Mouse (Mus musculus): ENCODE measurements around the gene Clp1. TPM values are rescaled to one million over a fixed set of nuclear protein-coding genes. Genes with fewer than 3 reads are reported as not detected.

Clp1 gene
- polyA plus RNA-seq (2016; fragmentation: Nextera tagmentation; extraction: Ambion mirVana), result 57.2 and 59.8 TPM in 2 replicates

DNA sequence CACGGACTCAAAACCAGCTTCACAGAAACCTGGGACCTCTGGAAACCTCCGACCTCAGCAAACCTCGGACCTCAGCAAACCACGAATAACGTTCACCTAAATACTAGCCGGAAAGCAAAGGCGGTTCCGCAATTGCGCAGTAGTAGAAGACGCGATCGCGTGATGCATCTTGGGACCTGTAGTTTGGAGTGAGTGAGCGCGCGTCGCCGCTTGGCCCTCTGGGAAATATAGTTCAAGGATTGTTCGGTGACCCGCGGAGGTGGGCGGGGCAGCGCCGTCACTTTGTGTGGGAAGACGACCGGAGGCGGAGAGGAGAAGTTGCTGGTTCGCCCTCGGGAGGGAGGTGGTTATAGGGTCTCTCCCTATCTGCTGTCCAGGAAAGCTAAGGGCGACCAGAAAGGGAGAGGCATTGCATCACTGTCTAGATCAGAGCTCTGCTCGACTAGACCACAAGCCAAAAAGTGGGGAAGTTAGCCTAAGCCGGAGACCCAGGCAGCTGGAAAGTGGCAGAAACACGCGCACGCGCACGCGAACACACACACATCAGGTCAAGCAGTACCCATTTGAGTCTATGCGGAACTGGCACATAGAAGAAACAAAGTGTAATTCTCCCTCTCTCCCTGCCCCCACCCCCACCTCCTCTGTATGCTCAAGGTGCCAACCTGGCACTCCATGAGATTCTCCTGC is at the start of gene Clp1:
Gene Clp1, minus strand, starts transcription at position 179 of the 687 bp plus-strand sequence.
- Histone ChIP-seq H3K9ac (peak within 1 kb of the TSS; percentile 85), H3K9me3 (replicated peaks) (no peaks in the 10 kb centered on the region), H3K27me3 (replicated peaks) (no peaks in the 10 kb centered on the region), H3K36me3 (peaks cover 35% of the 10 kb centered on the region), H3K4me2 (peak within 1 kb of the TSS; percentile 85), H3K27ac (peak within 1 kb of the TSS; percentile 94), H3K4me1 (peaks cover 69% of the 10 kb centered on the region), H3K4me3 (peak within 1 kb of the TSS; percentile 75)
- peak; percentile 93 for ATAC-seq
- under 1% methylated on average over 39 of the region's 39 CpGs for WGBS (ENCODE audit: insufficient replicate concordance)

DNA sequence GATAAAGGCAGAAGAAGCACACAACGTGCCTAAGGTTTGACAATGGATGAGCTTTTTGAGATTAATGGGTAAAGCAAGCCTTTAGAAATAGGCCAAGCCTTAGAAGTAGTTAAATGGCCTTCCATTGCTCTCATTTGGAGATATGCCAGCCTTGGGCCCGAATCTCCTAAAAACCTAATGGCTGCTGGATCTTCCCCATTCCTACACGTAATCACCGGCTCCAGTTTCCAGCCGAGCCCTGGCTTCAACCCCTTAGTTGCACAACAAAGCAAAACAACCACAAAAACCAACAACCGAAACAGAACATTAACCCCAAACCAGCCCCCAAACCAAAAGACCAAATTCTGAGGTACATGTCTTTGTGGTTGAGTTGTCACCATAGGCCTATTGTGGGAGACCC is 48.5 kb upstream of the Clp1 start:
- H3K9me3 ChIP-seq (replicated peaks), result no peaks in the 10 kb centered on the region
- no peak for ATAC-seq
- H3K4me2 ChIP-seq, result no peak overlapping the region
- 59% methylated on average over 6 of the region's 6 CpGs for WGBS (ENCODE audit: insufficient replicate concordance)
- H3K36me3 ChIP-seq, result 0 out of 2 replicates have a peak, but pooled peaks cover 3% of the 10 kb centered on the region
- H3K9ac ChIP-seq, result no peak overlapping the region
- H3K27me3 ChIP-seq (replicated peaks), result peaks cover 74% of the 10 kb centered on the region
- peaks cover 10% of the 10 kb centered on the region for H3K4me1 ChIP-seq
- H3K4me3 ChIP-seq, result no peak overlapping the region
- no peak overlapping the region for H3K27ac ChIP-seq

DNA sequence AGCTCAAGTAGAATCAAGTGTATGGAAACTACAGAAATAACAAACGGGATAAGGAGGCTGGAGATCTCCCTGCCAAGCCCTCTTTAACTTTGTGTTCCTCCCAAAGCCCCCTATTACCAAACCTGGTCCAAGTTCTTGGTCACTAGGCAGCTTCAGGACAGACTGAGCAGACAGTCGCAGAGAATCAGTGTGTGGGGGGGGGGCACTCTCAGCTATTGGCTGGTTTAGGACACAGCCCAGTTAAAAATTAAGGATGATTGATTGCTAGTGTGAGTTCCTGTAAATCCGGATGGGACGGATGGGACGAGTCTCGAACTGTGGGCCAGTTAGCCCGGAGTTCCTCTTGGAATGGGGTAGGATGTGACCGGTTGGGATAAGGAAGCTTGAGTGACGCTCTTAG is 48.1 kb upstream of the Clp1 start, which contains the start of gene Serping1:
Gene Serping1, minus strand, starts transcription at position 204 of the 400 bp plus-strand sequence.
- Histone ChIP-seq H3K27me3 (replicated peaks) (peaks cover 78% of the 10 kb centered on the region), H3K4me1 (peaks cover 10% of the 10 kb centered on the region), H3K4me2 (peak within 1 kb of the TSS; percentile 48), H3K36me3 (0 out of 2 replicates have a peak, but pooled peaks cover 3% of the 10 kb centered on the region), H3K9me3 (replicated peaks) (no peaks in the 10 kb centered on the region), H3K4me3 (peak within 1 kb of the TSS; percentile 38), H3K27ac (peak within 1 kb of the TSS; percentile 37; the same call in 1 of the 2 replicates), H3K9ac (peak within 1 kb of the TSS; percentile 47)
- ATAC-seq, result peak; percentile 56
- WGBS (ENCODE audit: insufficient replicate concordance), result 68% methylated on average over 9 of the region's 9 CpGs

DNA sequence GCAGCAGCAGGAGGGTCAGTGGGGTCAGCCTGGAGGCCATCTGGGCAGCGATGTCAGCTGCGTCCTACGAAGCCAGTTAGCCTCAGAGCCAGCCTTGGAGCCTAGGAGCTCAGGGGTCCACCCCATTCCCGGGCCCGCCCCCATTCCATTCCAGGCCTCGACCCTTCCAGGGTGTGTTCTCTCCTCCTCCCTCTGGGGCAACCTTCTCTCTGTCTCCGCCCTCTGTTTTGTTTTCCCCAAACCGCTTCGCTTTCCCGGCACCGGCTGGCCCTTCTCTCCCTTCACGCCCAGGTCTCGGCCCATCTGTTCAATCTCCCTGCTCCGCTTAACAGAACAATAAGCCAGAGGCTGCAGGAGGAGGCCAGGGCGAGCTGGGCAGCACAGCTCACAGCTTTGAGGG is 47.6 kb upstream of the Clp1 start:
- H3K9me3 ChIP-seq (replicated peaks), result no peaks in the 10 kb centered on the region
- H3K36me3 ChIP-seq, result 0 out of 2 replicates have a peak, but pooled peaks cover 3% of the 10 kb centered on the region
- H3K4me3 ChIP-seq, result peak overlapping the region; percentile 38
- peak overlapping the region; percentile 37; the same call in 1 of the 2 replicates for H3K27ac ChIP-seq
- H3K9ac ChIP-seq, result peak overlapping the region; percentile 47
- WGBS (ENCODE audit: insufficient replicate concordance), result 12% methylated on average over 14 of the region's 15 CpGs
- H3K4me1 ChIP-seq, result peaks cover 10% of the 10 kb centered on the region
- H3K4me2 ChIP-seq, result peak overlapping the region; percentile 48
- H3K27me3 ChIP-seq (replicated peaks), result peaks cover 82% of the 10 kb centered on the region
- ATAC-seq, result peak; percentile 58

DNA sequence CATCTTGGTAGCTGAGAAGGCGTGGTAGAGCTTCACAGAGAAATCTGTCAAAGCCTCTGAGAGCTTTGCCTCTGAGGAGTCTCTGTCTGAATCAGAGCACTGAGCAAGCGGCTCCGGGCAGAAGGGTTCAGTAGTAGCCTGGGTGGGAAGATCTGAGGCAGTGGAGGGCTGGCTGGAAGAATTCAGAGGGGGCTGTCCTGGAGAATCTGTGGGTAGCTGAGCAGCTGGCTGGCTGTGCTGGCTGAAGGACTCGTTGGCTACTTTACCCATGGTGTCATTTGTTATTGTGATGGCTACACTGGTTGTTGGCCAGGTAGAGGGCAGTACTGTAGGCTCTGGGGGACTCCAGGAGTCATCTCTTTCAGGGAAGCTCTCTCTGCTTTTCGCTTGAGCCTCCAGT is 46.0 kb upstream of the Clp1 start:
- 57% methylated on average over 5 of the region's 5 CpGs for WGBS (ENCODE audit: insufficient replicate concordance)
- Histone ChIP-seq H3K4me2 (no peak overlapping the region), H3K4me1 (peaks cover 10% of the 10 kb centered on the region), H3K4me3 (no peak overlapping the region), H3K36me3 (0 out of 2 replicates have a peak, but pooled peaks cover 3% of the 10 kb centered on the region), H3K27me3 (replicated peaks) (peaks cover 71% of the 10 kb centered on the region), H3K9ac (no peak overlapping the region), H3K27ac (no peak overlapping the region), H3K9me3 (replicated peaks) (no peaks in the 10 kb centered on the region)
- ATAC-seq, result no peak

DNA sequence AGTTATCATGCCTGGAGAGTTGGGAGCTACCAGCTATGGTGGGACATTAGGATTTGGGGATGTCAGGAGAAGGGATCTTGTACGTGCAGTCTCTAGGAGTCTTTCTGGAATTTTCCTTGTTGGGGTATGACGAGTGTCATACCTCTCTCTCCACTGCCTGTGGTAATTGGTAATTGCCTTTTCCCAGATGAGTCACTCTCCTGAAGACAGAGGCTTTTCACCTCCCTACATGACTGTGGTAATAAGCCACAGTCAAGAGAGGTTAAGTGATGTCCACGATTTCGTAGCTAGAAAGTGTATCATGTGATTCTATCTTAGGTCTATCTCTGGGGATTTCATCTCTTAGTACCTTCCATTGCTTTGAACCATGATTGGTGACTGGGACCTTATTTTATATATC is 45.3 kb upstream of the Clp1 start:
- Histone ChIP-seq H3K36me3 (0 out of 2 replicates have a peak, but pooled peaks cover 3% of the 10 kb centered on the region), H3K27me3 (replicated peaks) (peaks cover 64% of the 10 kb centered on the region), H3K9ac (no peak overlapping the region), H3K4me2 (no peak overlapping the region), H3K4me3 (no peak overlapping the region), H3K9me3 (replicated peaks) (no peaks in the 10 kb centered on the region), H3K27ac (no peak overlapping the region), H3K4me1 (peaks cover 10% of the 10 kb centered on the region)
- ATAC-seq, result no peak
- WGBS (ENCODE audit: insufficient replicate concordance), result 64% methylated on average over 4 of the region's 4 CpGs

DNA sequence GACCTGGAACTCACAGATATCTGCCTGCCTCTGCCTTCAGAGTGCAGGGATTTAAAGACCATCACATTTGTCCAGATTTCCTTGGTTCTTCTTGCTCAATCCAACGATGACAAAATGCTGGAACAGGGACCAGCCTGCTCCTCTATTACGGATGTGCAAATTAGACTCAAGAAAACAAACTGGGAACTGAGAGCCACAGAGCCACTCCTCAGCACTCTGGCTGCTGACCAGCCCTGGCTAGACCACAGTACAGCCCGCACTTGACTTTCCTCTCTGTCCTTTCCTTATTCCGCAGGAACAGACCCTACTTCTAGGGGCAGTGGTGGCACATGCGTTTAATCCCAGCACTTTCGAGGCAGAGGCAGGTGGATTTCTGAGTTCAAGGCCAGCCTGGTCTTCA is 43.4 kb upstream of the Clp1 start:
- Histone ChIP-seq H3K27me3 (replicated peaks) (peaks cover 58% of the 10 kb centered on the region), H3K4me1 (peaks cover 8% of the 10 kb centered on the region), H3K4me2 (no peak overlapping the region), H3K36me3 (0 out of 2 replicates have a peak, but pooled peaks cover 3% of the 10 kb centered on the region), H3K9me3 (replicated peaks) (no peaks in the 10 kb centered on the region), H3K27ac (no peak overlapping the region), H3K4me3 (no peak overlapping the region), H3K9ac (no peak overlapping the region)
- 52% methylated on average over 6 of the region's 6 CpGs for WGBS (ENCODE audit: insufficient replicate concordance)
- no peak for ATAC-seq

DNA sequence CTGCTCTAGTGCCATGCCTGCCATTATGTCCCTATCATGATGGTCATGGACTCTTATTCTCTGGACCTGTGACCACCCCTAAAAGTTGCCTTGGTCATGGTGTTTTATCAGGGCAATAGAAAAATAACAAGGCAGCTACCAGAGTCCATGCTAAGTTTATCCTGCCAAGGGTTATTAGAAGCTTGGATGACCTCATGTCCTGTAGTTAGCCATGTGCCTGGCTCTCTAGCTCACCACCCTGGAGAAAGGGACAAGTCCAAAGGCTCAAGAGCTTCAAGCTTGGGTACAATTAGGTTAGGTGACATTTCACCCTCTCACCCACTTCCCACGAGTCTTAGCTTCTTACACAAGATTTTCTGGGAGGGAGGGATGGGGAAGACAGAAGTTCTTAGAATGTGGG is 35.7 kb upstream of the Clp1 start:
- Histone ChIP-seq H3K27me3 (replicated peaks) (peaks cover 42% of the 10 kb centered on the region; the same call in 1 of the 2 replicates), H3K4me1 (no peaks in the 10 kb centered on the region), H3K4me3 (no peak overlapping the region), H3K9ac (no peak overlapping the region), H3K36me3 (no peaks in the 10 kb centered on the region), H3K4me2 (no peak overlapping the region), H3K27ac (no peak overlapping the region), H3K9me3 (replicated peaks) (no peaks in the 10 kb centered on the region)
- WGBS (ENCODE audit: insufficient replicate concordance), result 17% methylated on average over 1 of the region's 1 CpGs
- ATAC-seq, result no peak

DNA sequence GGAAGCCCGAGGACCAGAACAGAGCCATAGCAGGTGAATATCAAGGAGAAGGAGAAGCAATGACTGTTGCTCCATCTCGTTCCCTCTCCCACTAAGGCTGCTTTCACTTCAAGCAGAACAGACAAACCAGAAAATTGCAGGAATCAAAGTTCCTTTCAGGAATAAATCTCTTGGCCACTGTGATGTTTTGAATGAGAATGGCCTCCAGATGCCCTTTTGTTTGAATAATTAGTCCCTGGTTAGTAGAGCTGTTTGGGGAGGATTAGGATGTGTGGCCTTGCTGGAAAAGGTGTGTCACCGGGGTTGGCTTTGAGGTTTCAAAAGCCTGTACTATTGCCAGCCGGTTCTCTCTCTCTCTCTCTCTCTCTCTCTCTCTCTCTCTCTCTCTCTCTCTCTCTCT is 35.1 kb upstream of the Clp1 start:
- no peak overlapping the region for H3K4me2 ChIP-seq
- no peaks in the 10 kb centered on the region for H3K9me3 ChIP-seq (replicated peaks)
- H3K27me3 ChIP-seq (replicated peaks), result peaks cover 42% of the 10 kb centered on the region; the same call in 1 of the 2 replicates
- no peak for ATAC-seq
- no peak overlapping the region for H3K9ac ChIP-seq
- WGBS (ENCODE audit: insufficient replicate concordance), result 41% methylated on average over 4 of the region's 4 CpGs
- H3K27ac ChIP-seq, result no peak overlapping the region
- no peaks in the 10 kb centered on the region for H3K4me1 ChIP-seq
- no peaks in the 10 kb centered on the region for H3K36me3 ChIP-seq
- no peak overlapping the region for H3K4me3 ChIP-seq

DNA sequence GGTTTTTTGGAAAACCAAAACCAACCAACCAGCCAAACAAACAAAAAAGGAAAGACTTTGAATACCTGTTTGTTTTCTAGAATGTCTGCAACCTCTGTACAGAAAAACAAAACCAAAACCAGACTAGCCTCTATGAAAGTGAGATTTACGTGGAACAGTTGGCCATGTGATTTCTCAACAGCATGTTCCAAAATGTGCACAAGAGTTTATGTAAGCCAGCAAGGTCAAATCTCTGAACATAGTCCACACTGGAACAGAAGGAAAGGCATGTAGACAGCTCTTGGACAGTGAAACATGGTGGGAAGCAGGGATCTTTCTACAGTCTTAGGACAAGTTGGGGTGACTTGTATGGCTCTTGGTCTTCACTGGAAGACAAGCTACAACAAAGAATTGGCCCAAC is 34.7 kb upstream of the Clp1 start:
- Histone ChIP-seq H3K27ac (no peak overlapping the region), H3K4me1 (peaks cover 2% of the 10 kb centered on the region; the same call in 1 of the 2 replicates), H3K4me3 (no peak overlapping the region), H3K36me3 (no peaks in the 10 kb centered on the region), H3K9ac (no peak overlapping the region), H3K4me2 (no peak overlapping the region), H3K27me3 (replicated peaks) (peaks cover 41% of the 10 kb centered on the region; the same call in 1 of the 2 replicates), H3K9me3 (replicated peaks) (no peaks in the 10 kb centered on the region)
- ATAC-seq, result no peak
- WGBS (ENCODE audit: insufficient replicate concordance), result 68% methylated on average over 1 of the region's 1 CpGs

DNA sequence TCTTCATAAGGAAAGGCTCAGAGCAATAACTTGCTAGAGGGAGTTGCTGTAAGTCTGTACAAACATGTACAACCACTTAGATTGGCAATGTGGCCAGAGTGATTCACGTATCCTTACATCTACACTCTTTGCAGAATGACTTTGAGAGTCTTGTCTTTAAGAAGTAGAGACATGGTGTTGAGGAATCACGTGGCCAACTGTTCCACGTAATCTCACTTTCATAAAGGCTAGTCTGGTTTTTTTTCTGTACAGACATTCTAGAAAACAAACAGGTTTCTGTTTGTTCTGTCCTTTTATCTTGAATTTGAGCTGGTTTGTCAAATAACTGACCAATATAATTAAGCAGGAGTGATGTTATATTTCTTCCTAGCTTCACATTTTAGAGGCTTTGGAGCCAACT is 34.2 kb upstream of the Clp1 start:
- Histone ChIP-seq H3K27me3 (replicated peaks) (peaks cover 37% of the 10 kb centered on the region; the same call in 1 of the 2 replicates), H3K9ac (no peak overlapping the region), H3K9me3 (replicated peaks) (no peaks in the 10 kb centered on the region), H3K27ac (no peak overlapping the region), H3K36me3 (no peaks in the 10 kb centered on the region), H3K4me2 (no peak overlapping the region), H3K4me1 (peaks cover 5% of the 10 kb centered on the region; the same call in 1 of the 2 replicates), H3K4me3 (no peak overlapping the region)
- 67% methylated on average over 3 of the region's 3 CpGs for WGBS (ENCODE audit: insufficient replicate concordance)
- no peak for ATAC-seq

DNA sequence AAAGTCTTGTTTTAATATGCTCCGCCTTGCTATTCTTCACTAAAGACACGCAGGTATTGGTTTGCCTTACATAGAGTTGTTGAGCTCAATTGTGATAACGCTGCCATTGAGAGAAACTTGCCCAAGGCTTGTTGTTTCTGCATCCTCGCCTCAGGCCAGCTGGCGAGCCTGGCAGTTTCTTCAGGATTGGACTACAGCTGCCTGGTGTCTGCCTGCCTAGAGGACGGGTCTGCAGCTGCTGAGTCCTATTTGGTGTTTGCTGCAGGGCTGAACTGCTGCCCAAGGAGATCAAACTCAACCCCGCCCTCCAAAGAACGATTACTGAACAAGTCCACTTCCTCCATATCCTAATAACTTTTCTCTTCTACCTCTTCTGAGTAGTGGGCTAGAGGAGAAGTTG is 33.6 kb upstream of the Clp1 start:
- Histone ChIP-seq H3K27ac (no peak overlapping the region), H3K9me3 (replicated peaks) (no peaks in the 10 kb centered on the region), H3K9ac (no peak overlapping the region), H3K4me1 (peaks cover 5% of the 10 kb centered on the region; the same call in 1 of the 2 replicates), H3K36me3 (no peaks in the 10 kb centered on the region), H3K4me3 (no peak overlapping the region), H3K4me2 (no peak overlapping the region), H3K27me3 (replicated peaks) (peaks cover 37% of the 10 kb centered on the region; the same call in 1 of the 2 replicates)
- ATAC-seq, result no peak
- 65% methylated on average over 8 of the region's 8 CpGs for WGBS (ENCODE audit: insufficient replicate concordance)

Measured in liver, embryonic 12.5 days (tissue).